Mouse (Mus musculus): Measurements from ENCODE around the gene Pagr1b.

Pagr1b gene

GRCm38 (mm10) chr7:126999568-126999967, 16.7 kb downstream of the Pagr1b start:
- no peak for DNase-seq (ENCODE audit: low spot score in 2 of 2)

DNA sequence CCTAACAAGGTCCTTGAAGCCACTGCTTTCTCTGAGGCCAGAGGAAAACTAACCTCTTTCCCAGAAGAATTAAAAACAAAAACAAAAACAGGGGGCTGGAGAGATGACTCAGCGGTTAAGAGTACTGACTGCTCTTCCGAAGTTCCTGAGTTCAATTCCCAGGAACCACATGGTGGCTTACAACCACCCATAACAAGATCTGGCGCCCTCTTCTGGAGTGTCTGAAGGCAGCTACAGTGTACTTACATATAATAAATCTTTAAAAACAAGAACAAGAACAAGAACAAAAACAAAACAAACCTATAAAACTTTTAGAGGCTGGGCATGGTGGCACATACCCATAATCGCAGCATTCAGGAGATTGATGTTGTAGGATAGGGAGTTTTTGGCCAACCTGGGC, 19.8 kb downstream of the Pagr1b start:
- no peak for DNase-seq (ENCODE audit: low spot score in 2 of 2)

- DNase-seq (ENCODE audit: low spot score in 2 of 2): no peak
Measured at GRCm38 (mm10) chr7:126988816-126989215, 27.5 kb downstream of the Pagr1b start.

- no peak for DNase-seq (ENCODE audit: low spot score in 2 of 2)
Measured at GRCm38 (mm10) chr7:126986319-126986718, 30.0 kb downstream of the Pagr1b start.

DNA sequence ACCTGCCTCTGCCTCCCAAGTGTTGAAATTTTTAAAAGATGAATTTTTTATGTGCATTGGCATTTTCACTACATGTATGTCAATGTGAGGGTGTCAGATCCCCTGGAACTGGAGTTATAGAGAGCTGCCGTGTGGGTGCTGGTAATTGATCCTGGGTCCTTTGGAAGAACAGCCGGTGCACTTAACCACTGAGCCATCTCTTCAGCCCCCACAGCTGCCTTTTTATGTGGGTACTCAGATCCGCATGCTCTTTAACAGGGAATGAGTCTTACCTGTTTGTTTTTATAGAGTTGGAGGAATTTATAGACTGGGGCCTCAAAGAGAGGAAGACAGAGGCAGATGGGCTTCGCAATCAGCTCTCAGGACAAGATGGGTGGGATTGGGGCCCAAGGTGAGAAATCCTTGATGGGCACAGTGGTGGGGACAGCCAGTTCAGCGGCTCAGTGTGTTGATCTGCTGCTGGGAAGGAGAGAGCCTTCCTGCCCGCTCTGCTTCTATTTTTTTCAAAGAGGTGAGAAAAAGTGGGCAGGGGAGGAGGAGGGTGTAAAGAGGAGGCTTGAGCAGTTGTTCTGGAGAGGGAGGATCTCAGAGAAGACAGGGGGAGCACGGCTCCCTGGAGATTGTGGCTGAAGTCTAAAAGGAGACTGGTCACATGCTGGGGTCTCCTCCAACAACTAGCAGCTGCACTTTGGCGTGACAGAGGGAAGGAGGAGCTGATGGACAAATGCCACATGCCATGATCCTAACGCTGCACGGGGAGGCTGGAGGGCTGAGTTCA, 31.4 kb downstream of the Pagr1b start:
- no peak for DNase-seq (ENCODE audit: low spot score in 2 of 2)

- DNase-seq (ENCODE audit: low spot score in 2 of 2): no peak
Measured at GRCm38 (mm10) chr7:126983113-126983512, 33.2 kb downstream of the Pagr1b start.

- no peak for DNase-seq (ENCODE audit: low spot score in 2 of 2)
Measured at GRCm38 (mm10) chr7:126982054-126982453, 34.2 kb downstream of the Pagr1b start.

DNA sequence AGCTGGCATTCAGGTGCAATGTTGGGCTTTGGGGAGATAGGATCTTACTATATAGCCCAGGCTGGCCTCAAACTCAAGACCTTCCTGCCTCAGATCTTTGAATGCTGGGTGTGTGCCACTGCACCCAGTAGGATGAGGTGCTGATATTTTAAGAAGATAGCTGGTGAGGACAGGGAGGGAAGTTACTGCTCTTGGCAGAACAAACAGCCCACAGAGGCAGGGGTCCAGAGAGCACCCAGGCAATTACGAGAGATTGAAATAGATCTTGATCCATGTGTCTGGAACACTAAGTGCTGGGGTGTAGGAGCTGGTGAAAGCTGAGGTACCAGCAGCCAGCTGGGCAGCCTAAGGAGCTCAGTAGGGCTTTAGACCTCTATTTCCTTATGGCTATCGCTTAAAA, 34.7 kb downstream of the Pagr1b start:
- DNase-seq (ENCODE audit: low spot score in 2 of 2): no peak

GRCm38 (mm10) chr7:126978841-126979240, 37.4 kb downstream of the Pagr1b start:
- DNase-seq (ENCODE audit: low spot score in 2 of 2): no peak

GRCm38 (mm10) chr7:126976878-126977459, 39.3 kb downstream of the Pagr1b start:
- DNase-seq (ENCODE audit: low spot score in 2 of 2): no peak

- peak; percentile 95 to 99 for DNase-seq (ENCODE audit: low spot score in 2 of 2)
Measured at GRCm38 (mm10) chr7:126975950-126976866, 40.1 kb downstream of the Pagr1b start, which contains the start of gene Cdiptos. Gene Cdiptos, minus strand, starts transcription at chr7:126976098.

GRCm38 (mm10) chr7:126975893-126975949, 40.6 kb downstream of the Pagr1b start, which contains the start of gene Cdipt:
Gene Cdipt, plus strand, starts transcription at chr7:126975914.
- no peak for DNase-seq (ENCODE audit: low spot score in 2 of 2)

DNA sequence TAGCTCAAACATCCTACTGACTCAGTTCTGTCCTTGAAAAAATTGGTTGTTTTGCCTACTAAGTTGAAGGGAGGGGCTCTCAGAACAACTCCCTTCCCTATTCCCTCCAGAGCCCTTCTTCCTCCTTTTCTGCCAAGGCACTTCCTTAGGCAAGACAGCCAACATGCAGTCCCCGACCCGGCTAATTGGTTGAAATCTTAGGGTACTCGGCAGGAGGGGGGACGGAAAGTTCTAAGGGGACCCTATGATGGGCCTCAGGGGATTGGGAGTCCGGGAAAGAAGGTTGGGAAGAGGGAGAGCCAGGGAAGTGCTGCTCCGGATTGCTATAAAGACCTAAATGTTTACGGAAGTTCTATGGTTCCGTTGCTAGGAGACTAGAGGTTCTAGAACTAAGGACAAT, 40.8 kb downstream of the Pagr1b start:
- no peak for DNase-seq (ENCODE audit: low spot score in 2 of 2)

GRCm38 (mm10) chr7:126967361-126967760, 48.9 kb downstream of the Pagr1b start:
- DNase-seq (ENCODE audit: low spot score in 2 of 2): no peak

DNA sequence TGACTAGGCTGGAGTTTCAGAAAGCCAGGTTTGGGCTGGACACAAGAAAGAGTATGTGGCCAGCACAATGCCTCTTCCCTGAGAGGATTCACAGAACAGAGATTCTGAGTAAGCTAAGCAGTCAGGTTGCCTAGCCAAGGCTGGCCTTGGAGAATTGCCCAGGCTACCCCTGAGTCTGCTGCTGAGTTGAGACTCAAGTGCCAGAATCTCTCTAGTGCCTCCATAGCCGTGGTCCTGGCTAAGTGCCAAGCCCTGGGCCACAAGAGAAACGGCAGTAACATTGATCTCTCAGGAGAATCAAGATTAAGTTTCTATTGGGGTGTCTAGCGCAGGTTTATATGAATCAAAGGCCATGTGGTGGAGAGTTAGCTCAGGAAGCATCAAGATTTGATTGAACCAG, 50.7 kb downstream of the Pagr1b start:
- DNase-seq (ENCODE audit: low spot score in 2 of 2): no peak

GRCm38 (mm10) chr7:126963548-126964286, 52.6 kb downstream of the Pagr1b start:
- no peak for DNase-seq (ENCODE audit: low spot score in 2 of 2)

GRCm38 (mm10) chr7:126961965-126962364, 54.3 kb downstream of the Pagr1b start:
- no peak for DNase-seq (ENCODE audit: low spot score in 2 of 2)

DNA sequence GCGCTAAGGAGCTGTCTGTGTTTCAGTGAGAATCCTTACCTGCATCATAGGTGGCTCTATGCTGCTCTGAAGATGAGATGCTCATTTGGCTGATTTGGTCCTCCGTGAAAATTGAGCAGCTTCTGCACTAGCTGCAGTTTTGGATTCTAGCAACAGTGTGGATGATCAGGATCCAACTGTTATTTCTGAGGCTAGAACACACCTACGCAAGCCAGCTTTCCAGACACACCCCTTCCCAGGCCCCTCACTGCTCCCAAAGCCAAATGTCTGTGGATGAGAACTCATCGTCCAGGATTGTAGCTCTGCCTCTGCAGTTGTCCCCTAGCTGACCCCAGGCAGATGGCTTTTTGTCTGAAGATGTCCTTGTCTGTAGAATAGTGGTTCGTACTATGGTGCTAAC, 55.2 kb downstream of the Pagr1b start:
- no peak for DNase-seq (ENCODE audit: low spot score in 2 of 2)

GRCm38 (mm10) chr7:126959780-126960179, 56.5 kb downstream of the Pagr1b start:
- DNase-seq (ENCODE audit: low spot score in 2 of 2): no peak

- no peak for DNase-seq (ENCODE audit: low spot score in 2 of 2)
Measured at GRCm38 (mm10) chr7:126955125-126955524, 61.2 kb downstream of the Pagr1b start.

GRCm38 (mm10) chr7:126952646-126953045, 63.6 kb downstream of the Pagr1b start:
- no peak for DNase-seq (ENCODE audit: low spot score in 2 of 2)

GRCm38 (mm10) chr7:126951741-126952140, 64.5 kb downstream of the Pagr1b start:
- no peak for DNase-seq (ENCODE audit: low spot score in 2 of 2)

Measured in spleen, postnatal 4 days (tissue).